Comparison of ENCODE assay signal across 9 mouse cellular contexts in the genomic region with DNA sequence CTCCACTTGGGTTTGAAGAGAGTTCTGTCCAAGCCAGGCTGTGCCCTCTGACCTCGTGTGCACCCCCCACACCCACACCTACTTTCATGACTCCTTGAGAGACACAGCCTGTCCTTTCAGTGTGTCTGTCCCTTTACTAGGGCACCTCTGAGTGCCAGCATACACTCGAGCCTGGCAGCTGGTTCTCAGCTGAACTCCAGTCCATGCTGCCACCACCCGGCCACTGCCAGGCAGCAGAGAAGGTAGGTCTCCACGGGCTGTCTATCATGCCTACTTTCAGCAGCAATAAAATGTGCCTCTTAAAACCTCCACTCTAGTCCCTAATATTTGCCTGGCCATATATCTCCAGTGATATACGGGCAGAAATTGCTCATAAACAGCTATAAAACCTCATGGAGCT. TPM values are rescaled to one million over a fixed set of nuclear protein-coding genes. Genes with fewer than 3 reads are reported as not detected.
DNase-seq lines count a peak whose midpoint lies in the region; ATAC-seq and TF ChIP-seq lines count a peak whose summit lies in the region.
"Had no signal": no experiment of that assay in that cellular context is flagged by ENCODE, and none has a peak within 500 bp of the region (broad histone marks: within the 10 kb centered on the region; RNA-seq: fewer than 3 reads in every experiment).

No protein-coding gene starts in this region.

- ATAC-seq in hindbrain, embryonic 16.5 days, result peak; percentile 46; the same call in 1 of the 2 replicates
- ATAC-seq in hindbrain, embryonic 12.5 days (ENCODE audit: low FRiP score), result no peak
- 0 out of 2 replicates have a peak, but pooled peaks have one; percentile 35 for ATAC-seq in stomach, postnatal 0 days (ENCODE audit: low FRiP score, low TSS enrichment)
- ATAC-seq in frontal cortex, adult (ENCODE audit: low TSS enrichment), result no peak
- ATAC-seq in erythroblast, adult 5-6 weeks (replicated peaks; ENCODE audit: low FRiP score, poor library complexity, severe bottlenecking), result no peak

- H3K9ac ChIP-seq in hindbrain, embryonic 16.5 days (ENCODE audit: low read depth, low read length), result no peak overlapping the region
- H3K9ac ChIP-seq in hindbrain, embryonic 12.5 days, result no peak overlapping the region
- no peak overlapping the region for H3K9ac ChIP-seq in stomach, postnatal 0 days (ENCODE audit: low read length)
- H3K9ac ChIP-seq: embryonic facial prominence, embryonic 12.5 days had no signal

- 37% methylated on average over 5 of the region's 5 CpGs for WGBS in hindbrain, embryonic 16.5 days
- WGBS in hindbrain, embryonic 12.5 days, result 54% methylated on average over 5 of the region's 5 CpGs
- WGBS in stomach, postnatal 0 days, result 40% methylated on average over 5 of the region's 5 CpGs

- TF ChIP-seq CTCF in stomach, postnatal 0 days (IDR thresholded peaks at IDR 0.05; ENCODE audit: low read depth), result peak; percentile 70

- H3K36me3 ChIP-seq in hindbrain, embryonic 16.5 days (ENCODE audit: control insufficient read depth, insufficient read depth, low read length), result no peaks in the 10 kb centered on the region
- H3K36me3 ChIP-seq in hindbrain, embryonic 12.5 days, result no peaks in the 10 kb centered on the region
- no peaks in the 10 kb centered on the region for H3K36me3 ChIP-seq in stomach, postnatal 0 days (ENCODE audit: control insufficient read depth, insufficient read depth, low read length)
- H3K36me3 ChIP-seq: embryonic facial prominence, embryonic 12.5 days had no signal

- no peak overlapping the region for H3K4me3 ChIP-seq in hindbrain, embryonic 16.5 days (ENCODE audit: low read length)
- no peak overlapping the region for H3K4me3 ChIP-seq in hindbrain, embryonic 12.5 days
- no peak overlapping the region for H3K4me3 ChIP-seq in stomach, postnatal 0 days (ENCODE audit: low read depth, low read length)
- H3K4me3 ChIP-seq: embryonic facial prominence, embryonic 12.5 days had no signal

- H3K9me3 ChIP-seq in hindbrain, embryonic 16.5 days (ENCODE audit: control insufficient read depth, low read length), result no peaks in the 10 kb centered on the region
- no peaks in the 10 kb centered on the region for H3K9me3 ChIP-seq in hindbrain, embryonic 12.5 days (replicated peaks)
- H3K9me3 ChIP-seq in stomach, postnatal 0 days (ENCODE audit: control insufficient read depth, low read length), result no peaks in the 10 kb centered on the region
- H3K9me3 ChIP-seq: embryonic facial prominence, embryonic 12.5 days had no signal

- H3K27ac ChIP-seq in hindbrain, embryonic 16.5 days (ENCODE audit: low read depth, low read length), result no peak overlapping the region
- no peak overlapping the region for H3K27ac ChIP-seq in hindbrain, embryonic 12.5 days
- H3K27ac ChIP-seq in stomach, postnatal 0 days (replicated peaks), result no peak overlapping the region
- H3K27ac ChIP-seq: embryonic facial prominence, embryonic 12.5 days had no signal

- no peak overlapping the region for H3K4me2 ChIP-seq in hindbrain, embryonic 16.5 days (ENCODE audit: low read length)
- H3K4me2 ChIP-seq in hindbrain, embryonic 12.5 days (replicated peaks), result no peak overlapping the region
- no peak overlapping the region for H3K4me2 ChIP-seq in stomach, postnatal 0 days (replicated peaks; ENCODE audit: low read depth)
- H3K4me2 ChIP-seq: embryonic facial prominence, embryonic 12.5 days had no signal

- no peak for TF ChIP-seq EP300 in stomach, postnatal 0 days (optimal IDR thresholded peaks at IDR 0.05)

- peak; percentile 31 for DNase-seq in urinary bladder, adult 2 months (ENCODE audit: low spot score)
- DNase-seq in urinary bladder, postnatal 25 days (ENCODE audit: low spot score), result no peak
- DNase-seq in heart, postnatal 14 days, result peak; percentile 41 to 63
- peak; percentile 49 for DNase-seq in stomach, postnatal 0 days (ENCODE audit: low spot score)

- H3K27me3 ChIP-seq in hindbrain, embryonic 16.5 days (replicated peaks; ENCODE audit: control insufficient read depth, insufficient read depth, low read length), result no peaks in the 10 kb centered on the region
- H3K27me3 ChIP-seq in hindbrain, embryonic 12.5 days, result peaks cover 56% of the 10 kb centered on the region
- no peaks in the 10 kb centered on the region for H3K27me3 ChIP-seq in stomach, postnatal 0 days (ENCODE audit: control insufficient read depth, insufficient read depth, low read length)

- intact Hi-C loops in heart, postnatal 14 days (cut with DNase I), result no loop called here

- H3K4me1 ChIP-seq in hindbrain, embryonic 16.5 days (ENCODE audit: control insufficient read depth, insufficient read depth, low read depth, low read length), result peaks cover 7% of the 10 kb centered on the region
- peaks cover 18% of the 10 kb centered on the region; the same call in 1 of the 2 replicates for H3K4me1 ChIP-seq in hindbrain, embryonic 12.5 days
- no peaks in the 10 kb centered on the region; the same call in 1 of the 2 replicates for H3K4me1 ChIP-seq in stomach, postnatal 0 days (replicated peaks; ENCODE audit: control insufficient read depth, insufficient read depth)

RNA-seq across cellular contexts. Expression of a gene that starts 45.5 kb away (rescaled TPM):
- polyA plus RNA-seq in hindbrain, embryonic 16.5 days (2015; fragmentation: Nextera tagmentation; extraction: Ambion mirVana), result 25.1 and 29.1 TPM in 2 replicates
- 31.3 and 34.4 TPM in 2 replicates for polyA plus RNA-seq in hindbrain, embryonic 12.5 days (2016; fragmentation: Nextera tagmentation; extraction: Ambion mirVana)
- polyA plus RNA-seq in urinary bladder, adult 2 months (2012; rRNA removed), result 15.1 and 18.5 TPM in 2 replicates
- total RNA-seq in heart, postnatal 14 days (2021), result 10 to 100 TPM; 13.5 to 14.0 TPM
- polyA plus RNA-seq in stomach, postnatal 0 days (2015; fragmentation: Nextera tagmentation; extraction: Ambion mirVana), result 10.6 and 11.2 TPM in 2 replicates
- total RNA-seq in erythroblast, adult 5-6 weeks (2015; ENCODE audit: low replicate concordance), result 1.5 TPM in 1 of 2 replicates, not detected in the other
- 0.70 and 1.0 TPM in 2 replicates for total RNA-seq in erythroblast, adult 5-6 weeks (2017; ENCODE audit: low replicate concordance)

Comparison
In these comparisons a context has a peak if more than half of its experiments do, and no peak if none do; other contexts are left out.
1. ATAC-seq: peak in hindbrain, embryonic 16.5 days (single experiment) and stomach, postnatal 0 days (single experiment); none in hindbrain, embryonic 12.5 days (single experiment), frontal cortex, adult (single experiment) and erythroblast, adult 5-6 weeks (single experiment).